Mouse (Mus musculus): ENCODE measurements around the gene Dnph1.
A peak's percentile ranks its signal among the peaks of the same experiment; 100 is the strongest.
"Not testable (repeated sequence)": the region's sequence is repeated elsewhere in the genome, so short reads cannot be mapped to it uniquely, and the experiment has no call there.

Gene Dnph1

DNA sequence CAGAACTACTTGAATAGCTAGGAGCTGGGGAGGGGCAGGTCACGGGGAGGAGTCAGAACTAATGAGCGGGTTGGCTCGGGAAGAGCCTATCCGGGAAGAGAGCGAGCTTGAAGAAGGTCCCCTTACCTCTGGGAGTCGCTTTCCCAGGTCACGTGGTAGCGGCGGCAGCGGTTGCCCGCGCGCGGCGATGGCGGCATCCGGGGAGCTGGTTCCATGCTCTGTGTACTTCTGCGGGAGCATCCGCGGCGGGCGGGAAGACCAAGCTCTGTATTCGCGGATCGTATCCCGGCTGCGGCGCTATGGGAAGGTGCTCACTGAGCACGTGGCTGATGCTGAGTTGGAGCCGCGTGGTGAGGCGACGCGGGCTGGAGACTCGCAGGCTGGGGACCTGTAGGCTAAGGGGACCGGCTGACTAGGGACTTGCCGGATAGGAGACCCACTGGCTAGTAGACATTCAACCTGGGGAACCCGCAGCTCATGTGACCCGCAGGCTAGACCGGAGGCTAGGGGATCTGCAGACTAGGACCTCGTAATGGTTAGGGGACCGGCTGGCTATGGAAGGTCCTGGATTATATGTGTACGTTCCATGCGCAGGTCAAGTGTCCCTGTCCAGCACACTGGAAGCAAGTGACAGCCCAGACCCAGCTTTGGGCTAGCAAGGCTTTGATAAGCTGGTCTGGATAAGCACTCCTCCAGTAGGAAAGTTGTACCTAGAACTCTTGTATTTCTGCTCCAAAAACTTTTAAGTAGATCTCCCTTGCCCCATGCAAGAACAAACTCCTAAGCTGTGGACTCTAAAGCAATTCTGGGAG lies at the start of gene Dnph1:
Gene Dnph1 (plus strand): TSS at position 89 of the 812 bp plus-strand sequence.
- ATAC-seq (ENCODE audit: insufficient number of reproducible peaks, low FRiP score, low TSS enrichment): peak; percentile 91

DNA sequence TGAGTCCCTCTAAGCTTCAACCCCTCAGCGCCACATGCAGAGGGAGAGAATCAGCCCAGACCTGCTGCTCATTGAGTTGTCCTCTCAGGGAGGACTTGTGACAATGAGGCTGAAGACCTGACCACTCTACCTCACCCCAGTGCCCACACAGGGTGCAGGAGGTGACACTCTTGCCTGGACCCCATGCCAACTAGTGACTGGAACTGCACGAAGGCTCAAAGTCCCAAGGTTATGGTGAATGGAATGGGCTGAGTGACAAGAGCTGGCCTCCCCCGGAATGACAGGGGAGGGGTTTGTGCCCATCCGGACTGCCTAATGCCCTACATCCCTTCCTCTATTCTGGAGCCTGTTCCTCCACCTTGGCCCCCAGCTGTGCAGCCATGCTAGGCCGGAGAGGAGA lies 43.8 kb upstream of the Dnph1 start:
- ATAC-seq (ENCODE audit: insufficient number of reproducible peaks, low FRiP score, low TSS enrichment): no peak

DNA sequence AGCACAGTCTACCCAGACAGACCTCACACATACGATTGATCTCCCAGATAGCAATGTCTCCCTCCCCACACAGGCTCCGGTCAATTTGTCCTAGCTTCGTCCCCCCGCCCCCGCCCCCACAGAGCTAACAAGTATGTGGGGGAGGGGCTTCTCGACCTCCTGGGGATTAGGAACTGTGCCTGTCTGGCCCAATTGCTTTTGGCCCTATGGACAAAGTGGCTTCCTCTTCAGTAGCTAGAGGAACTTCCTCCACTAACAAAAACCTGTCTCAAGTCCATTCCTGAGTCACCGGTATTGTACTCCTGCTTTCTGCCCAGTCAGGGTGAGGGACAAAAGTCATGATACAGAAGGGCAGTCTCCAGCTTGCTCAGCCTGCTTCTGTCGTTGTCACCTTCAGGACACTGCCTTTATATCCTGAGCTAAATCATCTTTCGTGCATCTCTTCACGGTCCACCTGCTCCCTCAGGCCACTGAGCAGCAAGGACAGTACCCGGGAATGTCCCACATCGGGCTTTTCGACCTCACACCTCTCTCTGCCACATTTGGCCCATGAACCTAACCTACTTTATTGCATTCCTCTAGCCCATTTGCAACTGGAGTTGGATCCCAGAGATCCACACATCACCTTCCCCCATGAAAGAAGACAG lies 43.1 kb upstream of the Dnph1 start:
- ATAC-seq (ENCODE audit: insufficient number of reproducible peaks, low FRiP score, low TSS enrichment): no peak

DNA sequence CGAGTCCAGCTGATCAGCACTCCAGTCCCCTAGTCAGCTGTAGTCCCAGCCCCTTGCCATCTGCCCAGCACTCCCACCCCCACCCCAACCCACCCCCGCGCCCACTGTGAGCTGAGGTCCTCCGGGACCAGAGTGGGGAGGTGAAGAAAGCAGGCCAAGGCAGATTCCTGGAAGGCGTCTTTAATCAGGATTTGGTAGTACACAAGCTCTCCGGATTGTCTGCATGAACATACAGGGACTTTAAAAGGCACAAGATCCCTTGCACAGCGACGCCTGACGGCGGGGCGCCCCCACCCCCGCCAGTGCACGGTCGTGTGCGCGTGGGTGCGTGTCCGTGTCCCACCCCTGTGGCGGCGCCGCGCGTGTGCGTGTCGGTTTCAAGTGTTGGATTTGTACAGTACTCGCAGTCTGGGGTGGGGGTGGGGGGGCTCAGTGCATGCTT lies 42.5 kb upstream of the Dnph1 start:
- ATAC-seq (ENCODE audit: insufficient number of reproducible peaks, low FRiP score, low TSS enrichment): no peak

DNA sequence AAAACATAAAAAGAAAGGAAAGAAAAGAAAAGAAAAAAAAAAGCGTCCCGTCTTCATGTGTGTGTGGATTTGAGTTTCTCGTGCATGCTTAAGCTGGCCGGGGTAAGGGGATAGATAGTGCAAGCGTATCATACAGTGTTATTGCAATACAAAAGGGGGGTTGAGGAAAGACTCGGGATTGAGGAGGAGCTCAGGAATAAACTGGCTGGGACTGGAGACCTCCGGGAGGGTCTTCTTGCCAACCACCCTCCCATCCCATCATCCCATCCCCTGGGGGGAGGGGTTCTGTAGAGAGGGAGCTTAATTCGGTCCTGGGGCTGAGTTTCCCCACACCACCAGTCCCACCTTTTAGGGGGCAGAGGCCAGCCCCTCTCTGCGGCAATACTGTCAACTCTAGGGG lies 42.0 kb upstream of the Dnph1 start:
- ATAC-seq (ENCODE audit: insufficient number of reproducible peaks, low FRiP score, low TSS enrichment): no peak

DNA sequence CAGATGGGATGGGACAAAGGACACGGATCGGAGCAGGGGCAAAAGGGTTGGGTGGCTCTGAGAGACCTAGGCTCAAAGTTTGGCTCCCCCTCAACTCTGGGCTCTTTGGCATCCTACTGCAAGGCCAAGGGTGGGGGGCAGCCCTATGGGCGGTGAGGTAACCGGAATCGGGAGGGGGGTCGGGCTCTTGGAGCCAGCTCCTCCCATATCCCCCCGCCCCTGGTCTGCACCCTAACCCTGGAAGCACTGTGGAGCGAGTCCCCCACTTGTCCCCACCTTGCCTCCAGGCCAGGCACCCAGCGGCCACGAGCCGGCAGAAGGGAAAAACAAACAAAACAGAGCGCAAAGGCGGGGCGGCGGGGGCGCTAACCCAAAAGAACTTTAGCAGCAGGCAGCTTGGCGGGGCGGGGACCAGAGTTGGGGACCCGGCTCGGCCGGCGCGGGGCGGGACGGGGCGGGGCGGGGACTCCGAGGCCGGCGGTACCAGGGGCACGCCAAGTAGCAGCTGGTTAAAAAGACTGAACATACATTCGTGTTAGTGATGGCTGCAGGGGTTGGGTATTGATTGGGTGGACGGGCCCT lies 41.3 kb upstream of the Dnph1 start:
- no peak for ATAC-seq (ENCODE audit: insufficient number of reproducible peaks, low FRiP score, low TSS enrichment)

DNA sequence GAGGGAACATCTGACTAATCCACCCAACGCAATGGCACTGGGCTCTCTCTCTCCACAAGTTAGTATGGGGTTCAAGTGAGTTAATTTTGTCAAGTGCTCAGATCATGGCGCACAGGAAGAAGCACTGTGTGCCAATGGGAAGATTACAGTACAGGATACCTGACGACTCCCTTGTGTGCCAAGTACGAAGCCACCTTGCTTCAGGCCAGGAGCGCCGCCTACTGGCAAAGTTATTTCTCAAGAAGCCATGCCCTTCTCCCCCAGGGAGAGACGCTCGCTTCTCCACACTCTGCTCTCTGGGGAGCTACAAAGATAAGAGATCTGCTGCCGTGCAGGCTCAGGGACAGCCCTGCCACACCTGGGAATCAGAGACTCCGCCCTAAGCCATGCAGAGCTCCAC lies 38.7 kb upstream of the Dnph1 start:
- ATAC-seq (ENCODE audit: insufficient number of reproducible peaks, low FRiP score, low TSS enrichment): no peak

DNA sequence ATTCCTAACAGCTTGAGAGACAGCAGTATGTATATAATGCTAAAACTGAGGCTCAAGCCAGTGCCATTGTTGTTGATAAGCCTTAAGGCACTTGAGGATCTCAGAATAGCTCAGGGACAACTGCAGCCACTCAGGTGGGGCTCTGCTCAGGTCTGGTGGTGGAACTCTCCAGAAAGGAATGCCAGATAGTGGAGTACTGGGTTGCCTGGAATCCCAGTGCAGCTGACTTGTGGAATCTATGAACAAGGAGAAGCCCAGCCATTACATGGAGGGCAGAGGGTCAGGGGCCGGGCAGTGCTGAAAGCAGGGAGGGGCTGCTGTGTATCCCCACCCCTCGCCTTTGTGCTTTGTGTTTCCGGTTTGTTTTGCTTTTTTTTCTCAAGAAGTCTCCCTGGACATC lies 38.1 kb upstream of the Dnph1 start:
- ATAC-seq (ENCODE audit: insufficient number of reproducible peaks, low FRiP score, low TSS enrichment): no peak

DNA sequence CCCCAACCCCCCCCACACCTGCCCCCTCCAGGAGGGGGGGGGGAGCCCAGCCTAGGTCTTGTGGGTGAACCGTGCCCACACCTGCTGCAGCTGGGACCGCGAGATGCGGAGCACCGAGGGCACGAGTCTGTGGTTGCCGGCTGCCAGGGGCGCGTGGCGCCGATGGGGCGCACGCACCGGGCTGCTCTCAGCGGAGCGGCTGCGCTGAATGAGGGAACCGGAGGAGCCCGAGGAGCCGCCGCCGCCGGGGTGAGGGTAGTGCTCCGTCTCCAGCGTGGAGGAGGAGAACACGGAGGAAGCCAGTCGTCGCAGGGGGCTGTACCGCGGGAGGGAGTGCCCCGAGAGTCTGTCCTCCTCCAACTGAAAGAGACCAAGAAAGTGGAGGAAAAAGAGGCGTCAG lies 35.8 kb upstream of the Dnph1 start:
- ATAC-seq (ENCODE audit: insufficient number of reproducible peaks, low FRiP score, low TSS enrichment): no peak

DNA sequence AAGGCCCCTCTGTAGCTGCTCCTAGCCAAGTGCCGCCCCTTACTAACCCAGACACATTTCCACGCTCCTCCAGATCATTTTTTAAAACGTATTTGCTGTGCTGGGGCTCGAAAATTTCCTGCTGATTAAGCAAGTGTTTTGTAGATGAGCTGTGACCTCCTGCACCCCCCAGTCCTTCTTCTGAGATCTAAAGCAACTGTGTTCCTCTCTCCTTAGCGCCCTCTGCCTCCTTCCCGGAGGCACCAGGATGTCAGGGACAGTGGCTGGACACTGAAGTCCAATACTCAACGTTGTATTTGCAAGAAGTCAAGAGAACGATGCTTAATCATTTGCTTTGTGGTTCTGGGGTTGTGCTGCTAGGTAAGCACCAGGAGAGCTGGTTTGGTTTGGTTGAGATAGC lies 35.2 kb upstream of the Dnph1 start:
- ATAC-seq (ENCODE audit: insufficient number of reproducible peaks, low FRiP score, low TSS enrichment): no peak

DNA sequence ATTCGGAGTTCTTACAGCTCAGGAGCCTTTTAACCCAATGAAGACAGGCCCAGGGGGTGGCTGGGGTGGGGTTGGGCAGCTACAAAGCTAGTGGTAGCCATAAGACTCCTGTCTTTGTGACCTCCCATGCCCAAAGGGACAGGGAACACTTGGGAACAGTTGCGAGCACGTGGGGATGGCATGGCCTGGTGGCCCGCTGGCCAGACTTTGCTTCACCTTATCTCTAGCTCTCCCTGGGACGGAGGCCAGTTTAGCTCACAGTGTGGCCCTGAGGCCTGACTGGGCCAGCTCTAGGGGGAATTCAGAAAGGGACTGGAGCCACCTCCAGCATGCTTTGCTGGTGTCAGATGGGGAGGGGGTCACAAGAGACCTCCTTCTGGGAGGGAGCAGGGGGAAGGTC lies 34.3 kb upstream of the Dnph1 start:
- no peak for ATAC-seq (ENCODE audit: insufficient number of reproducible peaks, low FRiP score, low TSS enrichment)

DNA sequence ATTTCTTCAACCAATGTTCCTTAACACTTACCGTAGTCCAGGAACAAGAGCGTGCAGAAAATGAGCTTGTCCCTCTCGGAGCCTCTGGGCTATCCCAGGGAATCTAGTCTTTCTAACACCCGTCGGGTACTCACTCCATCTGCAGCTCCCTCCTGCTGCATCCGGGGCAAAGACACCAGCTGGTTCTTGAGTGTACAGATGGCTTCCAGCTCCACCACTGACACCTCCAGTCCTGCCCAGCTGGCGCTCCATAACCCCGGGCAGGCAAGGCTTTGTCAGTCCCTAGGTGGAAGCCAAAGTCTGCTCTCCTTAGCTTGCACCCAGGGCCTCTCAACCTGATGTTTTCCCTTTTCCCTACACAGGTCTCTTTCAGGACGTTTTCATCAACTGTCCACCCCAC lies 28.7 kb upstream of the Dnph1 start:
- 0 out of 2 replicates have a peak, but pooled peaks have one; percentile 42 for ATAC-seq (ENCODE audit: insufficient number of reproducible peaks, low FRiP score, low TSS enrichment)

DNA sequence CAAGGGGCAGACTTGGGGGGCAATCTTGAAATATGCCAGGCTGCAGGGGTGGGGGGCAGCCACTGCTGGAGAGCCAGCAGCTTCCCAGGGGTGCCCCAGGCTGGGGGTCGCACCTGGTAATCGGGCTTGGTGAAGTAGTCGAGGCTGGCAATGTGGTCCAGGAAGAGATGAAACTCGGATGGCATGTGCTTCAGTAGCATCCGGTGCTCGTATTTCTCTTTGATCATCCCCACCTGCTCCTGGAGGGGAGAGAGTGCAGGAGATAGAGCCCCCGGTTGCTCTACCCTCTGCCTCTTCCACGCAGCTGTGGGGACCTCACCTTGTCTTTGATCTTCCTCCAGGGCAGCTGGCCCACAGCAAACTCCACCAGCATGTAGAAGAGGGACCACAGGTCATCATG lies 19.9 kb upstream of the Dnph1 start:
- no peak for ATAC-seq (ENCODE audit: insufficient number of reproducible peaks, low FRiP score, low TSS enrichment)

DNA sequence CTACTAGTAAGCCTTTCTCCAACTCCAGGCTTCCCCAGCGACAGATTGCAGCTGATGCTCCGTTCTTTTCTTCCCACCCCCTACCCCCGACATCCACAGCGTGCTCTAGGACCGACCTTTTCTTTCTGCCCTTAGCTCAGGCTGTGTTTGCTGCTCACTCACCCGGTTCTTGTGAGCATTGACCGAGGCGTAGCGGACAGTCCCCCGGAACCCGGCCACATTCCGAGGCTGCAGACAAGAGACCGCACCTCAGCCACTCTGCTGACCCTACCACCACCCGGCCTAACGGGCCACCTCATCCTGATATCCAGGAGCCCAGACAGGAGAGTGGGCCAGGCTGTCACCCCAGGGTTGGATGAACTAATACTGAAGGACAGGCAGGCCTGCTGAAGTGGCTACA lies 19.2 kb upstream of the Dnph1 start:
- ATAC-seq (ENCODE audit: insufficient number of reproducible peaks, low FRiP score, low TSS enrichment): no peak

DNA sequence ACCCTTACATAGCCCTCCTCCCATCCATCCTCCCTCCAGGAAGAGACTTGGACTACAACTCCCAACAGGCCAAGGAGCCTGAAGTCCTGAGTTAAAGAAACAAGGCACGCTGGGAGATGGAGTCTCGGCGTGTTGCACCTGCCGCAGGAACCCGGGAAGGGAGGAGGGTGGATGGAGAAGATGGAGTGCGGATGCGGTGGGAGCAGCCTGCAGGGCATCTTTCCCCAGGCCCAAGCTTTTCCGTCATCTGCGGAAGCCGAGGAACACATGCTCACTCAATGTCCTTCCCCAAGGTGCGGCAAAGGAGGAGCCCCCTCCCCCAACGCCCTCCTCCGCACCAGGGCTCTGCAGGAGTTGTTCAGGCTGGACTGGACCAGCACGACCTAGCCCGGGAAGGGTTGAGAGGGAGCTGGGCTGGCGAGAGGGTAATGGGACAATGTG lies 12.9 kb upstream of the Dnph1 start:
- ATAC-seq (ENCODE audit: insufficient number of reproducible peaks, low FRiP score, low TSS enrichment): peak; percentile 72

DNA sequence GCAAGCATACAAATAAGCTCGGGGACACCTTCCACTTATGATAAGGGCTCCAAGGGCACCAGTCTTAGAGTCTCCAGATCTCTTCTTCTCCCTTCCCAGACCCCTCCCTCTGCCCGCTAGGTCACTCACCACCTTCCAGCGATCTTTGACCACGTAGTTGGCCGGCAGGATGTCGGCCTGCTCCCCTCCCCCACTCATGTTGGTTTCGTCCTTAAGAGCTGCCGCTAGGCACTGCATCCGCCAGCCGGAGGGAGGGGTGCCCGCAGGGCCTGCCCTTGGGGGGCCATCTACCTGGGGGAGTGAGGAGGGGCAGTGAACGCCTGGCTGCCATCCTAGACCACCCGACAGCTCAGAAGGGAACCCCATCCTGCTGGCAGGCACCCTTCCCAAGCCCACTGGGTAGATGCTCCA lies 12.5 kb upstream of the Dnph1 start:
- peak; percentile 9; the same call in 1 of the 2 replicates for ATAC-seq (ENCODE audit: insufficient number of reproducible peaks, low FRiP score, low TSS enrichment)

DNA sequence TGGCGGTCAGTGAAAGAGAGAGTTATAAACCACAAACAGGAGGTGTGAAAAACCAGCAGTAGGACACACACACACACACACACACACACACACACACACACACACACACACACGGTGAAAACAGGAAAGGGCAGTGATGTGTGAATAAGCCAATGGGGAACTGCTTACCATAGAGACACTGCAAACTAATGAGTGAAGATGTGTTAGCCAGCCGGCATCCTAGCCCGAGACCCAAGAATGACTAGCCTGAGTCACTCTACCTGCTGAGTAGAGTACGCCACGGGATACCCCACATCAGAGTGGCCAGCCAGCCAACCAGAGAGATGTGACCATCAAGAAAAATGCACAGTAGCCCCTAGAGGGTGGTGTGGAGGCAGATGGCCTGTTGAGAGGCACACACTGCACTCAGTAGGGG lies 12.0 kb upstream of the Dnph1 start:
- 0 out of 2 replicates have a peak, but pooled peaks have one; percentile 26 for ATAC-seq (ENCODE audit: insufficient number of reproducible peaks, low FRiP score, low TSS enrichment)

DNA sequence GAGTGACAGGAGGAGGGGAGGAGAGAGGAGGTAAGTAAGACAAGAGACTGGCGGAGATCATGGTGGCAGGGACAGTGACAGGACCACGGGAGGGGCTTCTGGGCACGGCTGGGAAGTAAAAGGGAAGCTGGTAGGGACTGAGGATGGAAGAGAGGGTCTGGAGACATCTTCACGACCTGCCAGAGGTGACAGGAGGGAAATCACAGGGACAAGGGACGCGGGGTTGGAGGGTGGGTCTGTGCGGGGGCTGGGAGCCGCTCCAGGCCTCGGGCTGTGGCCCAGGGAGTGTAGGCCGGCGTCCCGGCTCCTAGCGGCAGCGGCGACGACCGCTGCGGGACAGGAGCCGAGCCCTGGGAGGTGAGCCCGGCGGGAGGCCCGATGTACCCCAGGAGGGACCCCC lies 9.5 kb upstream of the Dnph1 start:
- ATAC-seq (ENCODE audit: insufficient number of reproducible peaks, low FRiP score, low TSS enrichment): no peak

DNA sequence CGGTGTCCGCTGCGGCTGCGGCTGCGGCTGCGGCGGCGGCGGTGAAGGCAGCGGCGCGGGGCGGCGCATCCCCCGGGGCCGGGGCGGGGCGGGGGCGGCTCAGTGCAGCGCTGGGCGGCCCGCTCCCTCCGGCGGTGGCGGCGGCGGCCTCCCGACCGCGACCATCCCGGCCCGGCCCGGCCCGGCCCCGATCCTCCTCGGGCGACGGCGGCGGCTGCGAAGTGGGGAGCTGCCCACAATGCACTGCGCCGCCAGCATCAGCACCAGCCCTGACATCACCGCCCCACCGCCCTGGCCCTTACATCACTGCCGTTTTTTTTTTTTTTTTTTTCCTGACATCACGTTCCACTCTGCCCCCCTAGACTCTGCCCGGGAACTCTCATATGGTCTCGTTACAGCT lies 9.1 kb upstream of the Dnph1 start, which contains the start of gene Ttbk1:
Gene Ttbk1 (minus strand): TSS at position 245 of the 400 bp plus-strand sequence.
- peak; percentile 70; the same call in 1 of the 2 replicates for ATAC-seq (ENCODE audit: insufficient number of reproducible peaks, low FRiP score, low TSS enrichment)

DNA sequence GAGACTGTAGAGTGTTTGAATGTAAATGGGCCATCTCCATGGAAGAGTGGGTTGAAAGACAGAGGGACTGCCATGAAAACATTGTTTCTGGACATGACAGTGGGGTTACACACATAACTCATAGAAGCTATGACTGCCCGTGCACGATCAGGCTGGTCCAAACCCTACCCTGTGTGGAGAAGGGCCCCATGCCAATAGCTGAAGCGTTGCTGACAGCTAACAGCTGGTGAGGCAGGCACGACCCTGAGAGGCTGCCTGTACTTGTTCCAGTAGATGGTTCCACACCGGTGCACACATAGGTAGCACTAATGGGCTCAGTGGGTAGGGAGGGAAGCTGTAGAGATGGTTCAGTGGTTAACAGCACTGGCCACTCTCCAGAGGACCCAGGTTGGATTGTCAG lies 1.0 kb upstream of the Dnph1 start:
- no peak for ATAC-seq (ENCODE audit: insufficient number of reproducible peaks, low FRiP score, low TSS enrichment)

DNA sequence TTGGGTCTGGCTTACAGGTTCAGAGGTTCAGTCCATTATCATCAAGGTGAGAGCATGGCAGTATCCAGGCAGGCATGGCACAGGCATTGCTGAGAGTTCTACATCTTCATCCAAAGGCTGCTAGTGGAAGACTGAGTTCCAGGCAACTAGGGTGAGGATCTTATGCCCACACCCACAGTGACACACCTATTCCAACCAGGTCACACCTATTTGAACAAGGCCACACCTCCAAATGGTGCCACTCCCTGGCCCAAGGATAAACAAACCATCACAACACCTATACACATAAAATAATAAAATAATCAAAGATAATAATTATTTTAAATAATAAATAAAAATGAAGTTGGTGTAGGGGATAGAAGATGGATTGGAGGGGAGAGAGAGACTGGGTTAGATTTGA lies 430 bp upstream of the Dnph1 start:
- ATAC-seq (ENCODE audit: insufficient number of reproducible peaks, low FRiP score, low TSS enrichment): not testable (repeated sequence)

All from cerebellum, adult (tissue).